Mouse (Mus musculus) monocyte, adult 2 months (primary cell): Measurements from ENCODE around the gene Cenpm.
"Not testable (repeated sequence)": the region's sequence is repeated elsewhere in the genome, so short reads cannot be mapped to it uniquely, and the experiment has no call there.

Experiments used
- DNase-seq, 2 experiments: peaks; one replicate each; pipeline ENCODE4 v3.0.0; 2022; ENCODE audit warnings: low spot score in 2 of 2, low read depth in 1 of 2

Gene Cenpm

GRCm38 (mm10) chr15:82244115-82244804 is at the start of gene Cenpm:
Gene Cenpm, minus strand, starts transcription at chr15:82244748.
- peak; percentile 69 to 84 for DNase-seq

GRCm38 (mm10) chr15:82294059-82294458 is 49.5 kb upstream of the Cenpm start:
- no peak for DNase-seq

GRCm38 (mm10) chr15:82293271-82293711 is 48.7 kb upstream of the Cenpm start:
- DNase-seq, result no peak

DNA sequence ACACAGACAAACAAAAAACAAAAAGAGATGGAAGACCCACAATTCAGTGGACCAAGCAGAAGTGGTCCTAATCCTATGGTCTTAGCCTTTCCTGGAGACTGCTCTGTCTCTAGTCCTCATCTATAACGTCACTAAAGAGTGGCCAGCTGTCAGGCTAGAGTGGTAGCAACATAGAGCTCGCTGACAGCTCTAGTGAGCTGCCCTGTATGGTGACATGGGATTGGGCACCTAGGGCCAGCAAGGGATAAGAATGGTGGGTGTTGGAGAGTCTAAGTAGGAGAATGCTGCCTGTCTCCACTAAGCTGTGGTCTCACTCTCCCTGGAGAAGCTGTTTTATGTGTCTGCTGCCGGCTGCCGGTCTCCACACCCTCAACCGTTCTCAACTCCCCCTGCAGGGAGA is 48.3 kb upstream of the Cenpm start:
- no peak for DNase-seq

- no peak for DNase-seq
Measured at GRCm38 (mm10) chr15:82290252-82290651, 45.7 kb upstream of the Cenpm start.

DNA sequence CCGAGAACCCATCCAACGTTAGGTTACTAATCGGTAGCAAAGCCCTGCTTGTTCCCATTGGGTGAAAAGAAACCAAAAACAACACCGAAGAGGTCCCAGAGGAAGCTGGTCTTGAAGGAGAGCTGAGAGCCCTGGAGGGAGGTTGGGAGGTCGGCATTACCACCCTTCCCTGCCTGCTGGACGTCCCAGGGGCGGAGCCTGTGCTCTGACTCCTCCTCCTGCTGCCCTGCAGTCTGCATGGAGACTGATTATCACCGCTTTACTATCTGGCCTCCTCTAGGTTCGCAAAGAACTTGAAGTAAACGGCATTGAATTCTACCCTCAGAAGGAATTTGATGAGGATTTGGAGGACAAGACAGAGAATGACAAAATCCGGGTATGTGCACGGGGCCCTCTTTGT is 41.6 kb upstream of the Cenpm start:
- DNase-seq, result no peak

- no peak for DNase-seq
Measured at GRCm38 (mm10) chr15:82280638-82281037, 36.1 kb upstream of the Cenpm start.

GRCm38 (mm10) chr15:82277591-82277990 is 33.0 kb upstream of the Cenpm start:
- no peak for DNase-seq

GRCm38 (mm10) chr15:82274927-82275901 is 30.7 kb upstream of the Cenpm start:
- DNase-seq, result no peak

DNA sequence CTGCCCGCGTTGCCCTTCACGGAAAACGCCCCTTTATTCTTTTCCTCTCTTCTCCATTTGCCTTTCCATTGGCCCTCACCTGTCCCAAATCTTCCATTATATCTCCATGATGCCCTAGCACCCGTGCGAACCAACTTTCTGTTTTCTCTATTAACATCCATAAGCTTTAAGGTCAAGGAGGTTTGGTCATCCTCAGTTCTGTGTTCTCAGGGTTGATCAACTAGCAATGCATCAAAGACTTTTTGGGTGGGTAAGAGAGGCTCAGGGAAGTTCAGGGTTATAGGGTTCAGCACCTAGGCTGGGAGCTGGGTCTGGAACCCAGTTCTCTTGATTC is 30.0 kb upstream of the Cenpm start, which contains the start of gene Sept3:
Sept3 (plus strand) TSS at position 301 of the 334 bp plus-strand sequence.
- no peak for DNase-seq

- DNase-seq, result no peak
Measured at GRCm38 (mm10) chr15:82272295-82272694, 27.7 kb upstream of the Cenpm start.

DNA sequence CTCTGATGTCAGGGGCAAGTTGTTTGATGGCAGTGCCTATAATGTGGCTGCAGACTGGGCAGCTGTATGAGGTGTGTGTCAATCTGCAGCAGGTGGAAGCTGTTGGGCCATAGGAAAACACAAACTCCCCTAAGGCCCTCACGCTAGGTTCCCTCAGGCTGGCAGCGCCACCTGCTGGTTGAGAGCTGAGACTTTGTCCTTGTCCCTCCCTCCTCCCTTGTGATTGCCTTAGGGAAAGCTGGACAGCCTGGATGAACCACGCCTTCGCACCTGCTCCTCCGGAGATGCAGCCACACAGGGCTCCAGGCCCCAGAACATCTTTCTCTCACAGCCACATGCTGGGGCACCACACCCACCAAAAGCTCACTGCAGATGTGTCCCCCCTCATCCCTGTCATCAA is 26.7 kb upstream of the Cenpm start:
- no peak for DNase-seq

GRCm38 (mm10) chr15:82268783-82269182 is 24.2 kb upstream of the Cenpm start:
- DNase-seq, result no peak

GRCm38 (mm10) chr15:82268185-82268584 is 23.6 kb upstream of the Cenpm start:
- no peak for DNase-seq

GRCm38 (mm10) chr15:82266356-82266755 is 21.8 kb upstream of the Cenpm start:
- no peak for DNase-seq

GRCm38 (mm10) chr15:82259510-82259909 is 15.0 kb upstream of the Cenpm start:
- peak; percentile 29 to 56 for DNase-seq

- DNase-seq, result no peak
Measured at GRCm38 (mm10) chr15:82255944-82256383, 11.4 kb upstream of the Cenpm start.

DNA sequence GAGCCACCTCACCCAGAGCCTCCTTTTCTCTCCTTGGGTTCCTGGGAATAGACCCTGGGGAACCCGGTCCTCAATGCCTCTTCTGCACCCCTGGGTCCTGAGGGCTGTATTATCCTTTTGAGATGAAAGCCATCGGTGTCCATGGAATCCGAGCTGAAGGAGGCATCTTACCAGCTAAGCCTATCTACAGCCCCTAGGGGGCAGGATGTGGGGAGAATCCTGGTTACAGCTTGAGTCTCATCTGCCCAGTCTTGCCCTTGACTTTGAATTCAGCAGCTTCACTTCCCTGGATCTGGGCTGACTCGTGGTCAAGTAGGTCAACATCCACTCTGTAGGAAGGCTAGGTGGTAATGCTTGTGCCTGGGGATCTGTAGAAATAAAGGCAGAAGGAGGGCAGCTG is 10.7 kb upstream of the Cenpm start:
- no peak for DNase-seq

- no peak for DNase-seq
Measured at GRCm38 (mm10) chr15:82252097-82252496, 7.5 kb upstream of the Cenpm start, which contains the start of gene 1500009C09Rik. Gene 1500009C09Rik, plus strand, starts transcription at chr15:82252397.

- no peak for DNase-seq
Measured at GRCm38 (mm10) chr15:82251579-82251978, 7.0 kb upstream of the Cenpm start.

GRCm38 (mm10) chr15:82247131-82247776 is 2.7 kb upstream of the Cenpm start:
- no peak for DNase-seq

GRCm38 (mm10) chr15:82244805-82245161 is 235 bp upstream of the Cenpm start:
- not testable (repeated sequence) for DNase-seq
